Mouse (Mus musculus): ENCODE results near the gene Gm20388. TPM values are rescaled to one million over a fixed set of nuclear protein-coding genes. Genes with fewer than 3 reads are reported as not detected.

Gene Gm20388
- polyA plus RNA-seq, 1 experiment from 2014 or later, result not detected

GRCm38 (mm10) chr8:122616181-122616905, 2705.7 kb downstream of the Gm20388 start:
- no peak overlapping the region for H3K27ac ChIP-seq (replicated peaks)

GRCm38 (mm10) chr8:122617947-122618546, 2707.4 kb downstream of the Gm20388 start:
- H3K36me3 ChIP-seq, result peaks cover 24% of the 10 kb centered on the region
- H3K4me2 ChIP-seq, result no peak overlapping the region
- WGBS, result 33% methylated on average over 5 of the region's 7 CpGs
- H3K9ac ChIP-seq, result no peak overlapping the region
- no peak overlapping the region for H3K4me3 ChIP-seq
- peaks cover 19% of the 10 kb centered on the region for H3K4me1 ChIP-seq
- H3K27me3 ChIP-seq (replicated peaks), result no peaks in the 10 kb centered on the region; the same call in 1 of the 2 replicates
- ATAC-seq (ENCODE audit: extremely low read depth, insufficient number of reproducible peaks, low FRiP score, low TSS enrichment), result no peak
- no peak overlapping the region for H3K27ac ChIP-seq (replicated peaks)
- no peaks in the 10 kb centered on the region for H3K9me3 ChIP-seq

More at GRCm38 (mm10) chr8:122616181-122616905, 2705.7 kb downstream of the Gm20388 start:
- Histone ChIP-seq H3K4me1 (peaks cover 30% of the 10 kb centered on the region), H3K4me3 (no peak overlapping the region), H3K36me3 (peaks cover 24% of the 10 kb centered on the region), H3K4me2 (no peak overlapping the region), H3K9me3 (no peaks in the 10 kb centered on the region), H3K27me3 (replicated peaks) (no peaks in the 10 kb centered on the region; the same call in 1 of the 2 replicates), H3K9ac (peak overlapping the region; percentile 14; the same call in 1 of the 2 replicates)
- ATAC-seq (ENCODE audit: extremely low read depth, insufficient number of reproducible peaks, low FRiP score, low TSS enrichment), result no peak
- WGBS, result 52% methylated on average over 9 of the region's 9 CpGs

GRCm38 (mm10) chr8:122618660-122619378, 2708.2 kb downstream of the Gm20388 start:
- H3K9me3 ChIP-seq, result no peaks in the 10 kb centered on the region
- H3K27ac ChIP-seq (replicated peaks), result no peak overlapping the region
- 67% methylated on average over 6 of the region's 6 CpGs for WGBS
- no peak overlapping the region for H3K4me3 ChIP-seq
- H3K27me3 ChIP-seq (replicated peaks), result no peaks in the 10 kb centered on the region; the same call in 1 of the 2 replicates
- no peak for ATAC-seq (ENCODE audit: extremely low read depth, insufficient number of reproducible peaks, low FRiP score, low TSS enrichment)
- peaks cover 19% of the 10 kb centered on the region for H3K4me1 ChIP-seq
- no peak overlapping the region for H3K4me2 ChIP-seq
- peaks cover 18% of the 10 kb centered on the region for H3K36me3 ChIP-seq
- H3K9ac ChIP-seq, result no peak overlapping the region

- H3K4me3 ChIP-seq, result no peak overlapping the region
- H3K9me3 ChIP-seq, result no peaks in the 10 kb centered on the region
- peaks cover 2% of the 10 kb centered on the region for H3K36me3 ChIP-seq
- H3K4me1 ChIP-seq, result peaks cover 26% of the 10 kb centered on the region
- H3K9ac ChIP-seq, result no peak overlapping the region
- H3K4me2 ChIP-seq, result no peak overlapping the region
- H3K27ac ChIP-seq (replicated peaks), result no peak overlapping the region
- no peak for ATAC-seq (ENCODE audit: extremely low read depth, insufficient number of reproducible peaks, low FRiP score, low TSS enrichment)
- H3K27me3 ChIP-seq (replicated peaks), result no peaks in the 10 kb centered on the region; the same call in 1 of the 2 replicates
- WGBS, result 30% methylated on average over 5 of the region's 5 CpGs
These were observed 2709.8 kb downstream of the Gm20388 start for GRCm38 (mm10) chr8:122620446-122620845.

GRCm38 (mm10) chr8:122622727-122623126, 2712.1 kb downstream of the Gm20388 start, which contains the start of gene Pabpn1l:
Gene Pabpn1l (minus strand): TSS chr8:122622739.
- Histone ChIP-seq H3K9ac (no peak within 1 kb of the TSS), H3K4me1 (peaks cover 12% of the 10 kb centered on the region), H3K9me3 (no peaks in the 10 kb centered on the region), H3K27me3 (replicated peaks) (no peaks in the 10 kb centered on the region; the same call in 1 of the 2 replicates), H3K36me3 (no peaks in the 10 kb centered on the region), H3K4me2 (no peak within 1 kb of the TSS), H3K27ac (replicated peaks) (no peak within 1 kb of the TSS), H3K4me3 (no peak within 1 kb of the TSS)
- WGBS, result 66% methylated on average over 6 of the region's 6 CpGs
- ATAC-seq (ENCODE audit: extremely low read depth, insufficient number of reproducible peaks, low FRiP score, low TSS enrichment), result no peak

GRCm38 (mm10) chr8:122623844-122624642, 2713.4 kb downstream of the Gm20388 start:
- H3K4me3 ChIP-seq, result no peak overlapping the region
- H3K9ac ChIP-seq, result no peak overlapping the region
- H3K36me3 ChIP-seq, result no peaks in the 10 kb centered on the region
- 0 out of 2 replicates have a peak overlapping the region, but pooled peaks have one; percentile 8 for H3K27ac ChIP-seq (replicated peaks)
- no peaks in the 10 kb centered on the region; the same call in 1 of the 2 replicates for H3K27me3 ChIP-seq (replicated peaks)
- ATAC-seq (ENCODE audit: extremely low read depth, insufficient number of reproducible peaks, low FRiP score, low TSS enrichment), result no peak
- WGBS, result 70% methylated on average over 17 of the region's 17 CpGs
- H3K4me2 ChIP-seq, result no peak overlapping the region
- H3K9me3 ChIP-seq, result no peaks in the 10 kb centered on the region
- 0 out of 2 replicates have a peak, but pooled peaks cover 7% of the 10 kb centered on the region for H3K4me1 ChIP-seq

GRCm38 (mm10) chr8:122624653-122625052, 2714.0 kb downstream of the Gm20388 start:
- Histone ChIP-seq H3K4me2 (no peak overlapping the region), H3K27ac (replicated peaks) (0 out of 2 replicates have a peak overlapping the region, but pooled peaks have one; percentile 8), H3K4me1 (0 out of 2 replicates have a peak, but pooled peaks cover 7% of the 10 kb centered on the region), H3K27me3 (replicated peaks) (peaks cover 3% of the 10 kb centered on the region; the same call in 1 of the 2 replicates), H3K9ac (no peak overlapping the region), H3K9me3 (no peaks in the 10 kb centered on the region), H3K4me3 (no peak overlapping the region), H3K36me3 (no peaks in the 10 kb centered on the region)
- no peak for ATAC-seq (ENCODE audit: extremely low read depth, insufficient number of reproducible peaks, low FRiP score, low TSS enrichment)
- WGBS, result 61% methylated on average over 5 of the region's 5 CpGs

GRCm38 (mm10) chr8:122625811-122626210, 2715.2 kb downstream of the Gm20388 start:
- Histone ChIP-seq H3K9me3 (no peaks in the 10 kb centered on the region), H3K4me3 (no peak overlapping the region), H3K27ac (replicated peaks) (no peak overlapping the region), H3K4me1 (peaks cover 13% of the 10 kb centered on the region; the same call in 1 of the 2 replicates), H3K4me2 (no peak overlapping the region), H3K36me3 (peaks cover 7% of the 10 kb centered on the region), H3K27me3 (replicated peaks) (peaks cover 9% of the 10 kb centered on the region; the same call in 1 of the 2 replicates), H3K9ac (no peak overlapping the region)
- no peak for ATAC-seq (ENCODE audit: extremely low read depth, insufficient number of reproducible peaks, low FRiP score, low TSS enrichment)
- 77% methylated on average over 9 of the region's 9 CpGs for WGBS

GRCm38 (mm10) chr8:122626896-122627295, 2716.3 kb downstream of the Gm20388 start:
- no peak overlapping the region for H3K27ac ChIP-seq (replicated peaks)
- no peak overlapping the region for H3K4me2 ChIP-seq
- H3K36me3 ChIP-seq, result peaks cover 7% of the 10 kb centered on the region
- peaks cover 9% of the 10 kb centered on the region; the same call in 1 of the 2 replicates for H3K27me3 ChIP-seq (replicated peaks)
- H3K4me1 ChIP-seq, result peaks cover 16% of the 10 kb centered on the region; the same call in 1 of the 2 replicates
- WGBS, result 78% methylated on average over 2 of the region's 2 CpGs
- no peak for ATAC-seq (ENCODE audit: extremely low read depth, insufficient number of reproducible peaks, low FRiP score, low TSS enrichment)
- H3K9ac ChIP-seq, result no peak overlapping the region
- no peak overlapping the region for H3K4me3 ChIP-seq
- H3K9me3 ChIP-seq, result no peaks in the 10 kb centered on the region

GRCm38 (mm10) chr8:122629388-122629787, 2718.7 kb downstream of the Gm20388 start:
- ATAC-seq (ENCODE audit: extremely low read depth, insufficient number of reproducible peaks, low FRiP score, low TSS enrichment), result no peak
- Histone ChIP-seq H3K27me3 (replicated peaks) (peaks cover 9% of the 10 kb centered on the region; the same call in 1 of the 2 replicates), H3K27ac (replicated peaks) (no peak overlapping the region), H3K4me3 (no peak overlapping the region), H3K9me3 (no peaks in the 10 kb centered on the region), H3K4me2 (no peak overlapping the region), H3K9ac (no peak overlapping the region), H3K36me3 (peaks cover 26% of the 10 kb centered on the region), H3K4me1 (peaks cover 11% of the 10 kb centered on the region; the same call in 1 of the 2 replicates)
- 59% methylated on average over 10 of the region's 10 CpGs for WGBS

Measured in heart, embryonic 13.5 days (tissue).